Mouse (Mus musculus): Measurements from ENCODE around the gene Ap3d1.

Gene Ap3d1

DNA sequence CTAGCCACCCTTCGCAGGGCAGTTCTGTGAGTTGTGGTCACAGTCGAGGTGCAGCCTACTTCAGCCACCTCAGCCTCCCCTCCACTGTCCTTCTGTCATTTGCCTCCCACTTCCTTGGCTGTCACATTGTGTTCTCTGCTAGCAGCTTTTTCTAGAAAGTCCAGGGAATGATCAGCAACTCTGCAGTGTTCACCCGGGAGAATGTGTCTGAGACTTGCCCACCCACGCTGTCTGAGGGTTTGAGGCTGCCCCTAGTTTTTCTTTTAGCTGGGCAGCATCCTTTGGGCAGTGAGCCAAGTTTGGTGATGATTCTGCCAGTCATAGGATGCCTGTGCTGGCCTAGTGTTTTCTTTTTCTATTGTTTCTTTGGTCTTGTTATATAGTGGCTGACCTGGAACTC, 14.9 kb upstream of the Ap3d1 start:
- no peak for DNase-seq

GRCm38 (mm10) chr10:80756509-80756908, 14.4 kb upstream of the Ap3d1 start:
- DNase-seq, result no peak

GRCm38 (mm10) chr10:80756099-80756498, 14.0 kb upstream of the Ap3d1 start:
- DNase-seq, result no peak

GRCm38 (mm10) chr10:80755291-80756015, 13.4 kb upstream of the Ap3d1 start:
- DNase-seq, result no peak

GRCm38 (mm10) chr10:80754594-80755290, 12.7 kb upstream of the Ap3d1 start, which contains the start of gene Dot1l:
TSS of gene Dot1l (plus strand) at chr10:80755206.
- DNase-seq, result peak; percentile 99

GRCm38 (mm10) chr10:80752079-80752625, 10.1 kb upstream of the Ap3d1 start:
- DNase-seq, result peak; percentile 73

GRCm38 (mm10) chr10:80751188-80751832, 9.2 kb upstream of the Ap3d1 start:
- DNase-seq, result peak; percentile 40

- peak; percentile 49 for DNase-seq
Measured at GRCm38 (mm10) chr10:80748609-80749008, 6.5 kb upstream of the Ap3d1 start.

GRCm38 (mm10) chr10:80747410-80747809, 5.3 kb upstream of the Ap3d1 start:
- peak; percentile 72 for DNase-seq

DNA sequence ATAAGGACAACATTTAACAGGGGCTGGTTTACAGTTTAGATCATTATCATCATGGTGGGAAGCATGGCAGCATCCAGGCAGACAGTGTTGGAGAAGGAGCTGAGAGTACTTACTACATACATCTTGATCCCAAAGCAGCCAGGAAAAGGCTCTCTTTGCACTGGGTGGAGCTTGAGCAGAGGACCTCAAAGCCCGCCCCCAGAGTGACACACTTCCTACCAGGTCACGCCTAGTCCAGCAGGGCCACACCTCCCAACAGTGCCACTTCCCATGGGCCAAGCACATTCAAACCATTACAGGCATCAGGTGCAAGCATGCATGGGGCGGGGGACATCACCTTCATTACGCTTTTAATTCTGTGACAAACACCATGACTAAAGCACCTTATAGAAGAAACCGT, 2.2 kb upstream of the Ap3d1 start:
- peak; percentile 18 for DNase-seq

DNA sequence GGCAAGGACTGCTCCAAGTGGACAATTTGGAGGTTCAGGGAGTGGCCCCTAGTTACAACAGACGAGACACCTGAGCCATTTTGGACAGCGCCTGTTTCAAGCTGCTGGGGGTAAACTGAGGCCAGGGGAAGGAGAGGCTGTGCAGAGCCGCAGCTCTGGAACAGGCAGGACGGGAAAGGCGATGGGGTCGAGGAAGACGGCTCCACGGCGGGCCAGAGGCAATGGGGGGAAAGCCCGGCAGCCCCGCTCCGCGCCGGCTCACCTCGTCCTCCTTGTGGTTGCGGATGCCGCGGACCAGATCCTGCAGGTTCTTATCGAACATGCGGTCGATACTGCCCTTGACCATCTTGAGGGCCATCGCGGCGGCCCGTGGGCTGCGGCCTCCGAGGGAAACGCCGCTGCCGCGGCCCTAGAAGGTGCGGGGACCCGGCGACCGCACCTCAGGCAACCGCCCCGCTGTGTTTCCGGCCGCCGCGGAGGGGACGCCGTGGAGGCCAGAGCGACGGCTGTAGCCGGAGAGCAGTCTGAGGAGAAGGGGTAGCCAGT, 357 bp downstream of the Ap3d1 start:
- DNase-seq, result no peak

- peak; percentile 8 for DNase-seq
Measured at GRCm38 (mm10) chr10:80741146-80741545, 918 bp downstream of the Ap3d1 start.

GRCm38 (mm10) chr10:80738657-80739056, 3.4 kb downstream of the Ap3d1 start:
- no peak for DNase-seq

DNA sequence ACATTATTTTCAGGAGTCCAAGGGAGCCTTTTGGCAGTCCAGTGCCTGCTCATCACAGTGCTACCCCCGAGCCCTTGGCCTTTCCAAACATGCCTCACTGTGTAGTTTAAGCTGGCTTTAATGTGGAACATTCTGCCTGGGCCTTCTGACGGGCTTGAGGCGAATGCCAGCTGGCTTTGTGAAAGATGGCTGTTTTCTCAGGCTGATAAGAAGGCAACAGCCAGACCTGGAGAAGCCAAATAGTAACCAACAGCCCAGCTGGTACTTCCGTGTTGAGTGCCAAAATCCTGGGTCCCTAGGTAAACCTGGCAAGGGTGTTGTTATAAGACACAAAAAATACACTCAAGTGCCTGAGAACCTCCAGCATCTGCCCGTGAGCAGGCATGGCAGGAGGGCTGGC, 5.3 kb downstream of the Ap3d1 start:
- DNase-seq, result no peak

DNA sequence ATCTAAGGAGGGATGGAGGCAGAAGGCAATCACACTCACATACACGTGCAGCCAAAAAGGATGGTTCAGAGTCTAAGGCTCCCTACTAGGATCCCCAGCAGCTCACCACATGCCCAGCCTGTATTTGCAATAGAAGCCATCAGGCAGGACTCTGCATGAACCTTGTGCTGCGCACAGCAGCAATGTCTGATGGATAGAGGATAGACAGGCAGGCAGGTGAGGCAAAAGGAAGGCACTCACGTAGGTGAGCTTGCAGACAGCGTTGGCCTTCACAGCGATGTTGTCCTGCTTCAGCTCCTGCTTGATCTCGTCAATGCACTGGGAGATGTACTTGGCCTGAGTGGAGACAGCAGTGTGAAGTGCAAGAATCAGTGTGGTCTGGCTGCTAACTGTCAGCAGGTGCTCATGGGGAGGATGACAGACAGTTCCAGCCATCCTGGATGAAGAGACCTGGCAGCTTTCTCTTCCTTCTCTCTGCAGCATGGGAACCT, 9.4 kb downstream of the Ap3d1 start:
- DNase-seq, result no peak

DNA sequence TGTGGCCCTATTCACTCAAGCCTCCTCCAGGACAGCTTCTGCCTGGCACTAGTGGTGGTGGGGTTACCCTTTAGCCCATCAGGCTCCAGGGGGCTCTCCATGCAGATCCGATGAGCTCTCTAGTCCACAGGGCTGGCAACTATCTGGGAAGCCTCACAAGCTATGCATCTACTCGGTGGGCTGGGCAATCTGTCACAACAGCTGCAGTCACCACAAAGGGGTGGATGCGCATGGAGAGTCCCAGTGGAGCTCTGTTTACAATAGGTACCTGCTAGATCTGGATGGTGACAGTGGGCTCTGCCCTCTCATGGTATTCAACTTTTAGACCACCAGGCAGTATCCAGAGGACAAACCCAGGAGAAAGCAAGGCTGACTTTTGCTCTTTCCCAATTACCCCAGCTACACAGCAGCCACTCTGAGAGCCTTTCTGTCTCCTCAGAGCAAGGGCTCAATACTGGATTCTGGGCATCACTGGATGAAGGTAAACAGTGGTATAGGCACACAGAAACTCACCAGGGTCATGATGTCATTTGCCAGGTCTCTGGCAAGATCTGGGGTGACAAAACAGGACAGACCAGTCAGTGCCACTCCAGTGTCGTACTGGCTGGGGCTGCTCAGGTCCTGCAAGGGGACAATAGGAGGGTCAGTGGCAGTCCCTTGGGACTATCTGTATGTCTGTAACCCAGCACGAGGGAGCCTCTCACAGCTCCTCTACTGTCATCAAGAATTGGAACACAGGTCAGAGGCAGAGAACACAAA, 14.5 kb downstream of the Ap3d1 start:
- no peak for DNase-seq

DNA sequence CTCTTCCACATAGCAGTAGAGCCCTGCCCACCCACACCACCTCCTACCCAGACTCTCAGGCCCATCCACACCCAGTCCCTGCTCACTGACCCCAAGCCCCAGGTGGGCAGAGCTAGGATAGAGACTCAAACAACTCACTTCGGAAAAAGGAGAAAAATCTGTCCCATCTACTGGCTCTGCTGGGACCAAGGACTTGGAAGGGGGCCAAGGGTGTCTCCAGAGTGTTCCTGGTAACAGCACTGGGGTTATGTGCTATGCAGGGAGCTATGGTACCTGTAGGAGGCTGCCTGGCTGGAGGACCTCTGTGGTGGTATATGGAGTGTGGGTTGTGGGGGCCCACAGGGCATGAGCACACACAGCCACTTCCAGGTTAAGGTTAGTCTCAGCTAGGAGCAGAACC, 24.8 kb downstream of the Ap3d1 start:
- no peak for DNase-seq

DNA sequence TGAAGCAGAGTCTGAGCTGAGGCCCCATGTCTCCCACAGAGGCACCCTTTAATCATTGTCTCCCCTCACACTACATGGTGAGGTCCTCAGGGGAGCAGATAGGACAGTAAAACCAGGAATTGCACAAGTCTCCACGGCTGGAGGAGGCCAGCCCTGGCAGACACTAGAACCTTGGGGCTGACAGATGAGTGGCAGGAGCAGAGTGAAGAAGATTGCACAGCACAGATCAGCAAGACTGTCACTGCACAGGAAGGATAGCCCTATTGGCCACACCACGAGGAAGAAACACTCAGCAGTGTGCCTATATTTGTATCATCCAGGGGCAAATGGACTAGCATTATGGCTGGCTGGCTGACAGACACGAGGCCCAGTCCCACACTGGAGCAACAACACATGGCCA, 31.2 kb downstream of the Ap3d1 start:
- no peak for DNase-seq

- no peak for DNase-seq
Measured at GRCm38 (mm10) chr10:80705479-80705878, 36.6 kb downstream of the Ap3d1 start.

DNA sequence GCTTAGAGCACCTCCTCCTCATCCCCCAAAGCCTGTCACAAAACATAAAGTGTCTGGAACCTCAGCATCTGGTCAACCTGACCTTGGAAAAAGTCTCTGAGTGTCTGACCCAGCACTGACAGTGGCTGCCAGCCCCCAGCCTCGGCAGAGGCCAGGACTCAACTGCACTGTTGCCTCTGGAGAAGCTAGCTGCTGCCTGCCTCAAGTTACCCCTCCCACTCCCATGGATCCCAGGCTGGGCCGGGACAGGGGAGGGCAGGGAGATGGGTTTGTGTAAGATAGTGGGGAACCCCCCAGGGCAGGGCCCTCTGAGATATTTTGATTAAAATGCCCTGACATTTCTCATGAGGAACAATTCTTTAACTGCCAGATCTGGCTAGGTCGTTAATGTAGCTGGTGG, 37.0 kb downstream of the Ap3d1 start:
- no peak for DNase-seq

- no peak for DNase-seq
Measured at GRCm38 (mm10) chr10:80704418-80704817, 37.6 kb downstream of the Ap3d1 start.

GRCm38 (mm10) chr10:80703643-80704042, 38.4 kb downstream of the Ap3d1 start:
- no peak for DNase-seq
